Mouse (Mus musculus) erythroblast, embryonic 14.5 days (primary cell): ENCODE data around the gene Mreg. TPM values are rescaled to one million over a fixed set of nuclear protein-coding genes. Genes with fewer than 3 reads are reported as not detected.

Source experiments
- H3K27me3 ChIP-seq: 2 replicates; pipeline ENCODE4 v1.6.1; 2012; ENCODE audit warnings: inconsistent platforms; ENCODE audit not compliant: control insufficient read depth
- H3K36me3 ChIP-seq: 2 replicates; pipeline ENCODE4 v1.6.1; 2012; ENCODE audit warnings: mild to moderate bottlenecking, inconsistent platforms; ENCODE audit not compliant: control insufficient read depth
- H3K4me1 ChIP-seq: 2 replicates; pipeline ENCODE4 v1.6.1; 2012; ENCODE audit warnings: inconsistent platforms; ENCODE audit not compliant: control insufficient read depth
- H3K4me3 ChIP-seq: replicated peaks from 2 replicates; pipeline ENCODE3; 2012; ENCODE audit warnings: moderate library complexity, mild to moderate bottlenecking, inconsistent platforms
- H3K9me3 ChIP-seq: 2 replicates; pipeline ENCODE4 v1.6.1; 2012; ENCODE audit warnings: low read length, inconsistent platforms, mixed read lengths; ENCODE audit not compliant: control insufficient read depth
- GATA1 ChIP-seq: IDR thresholded peaks from 2 replicates; pipeline ENCODE4 v1.6.1; 2012; ENCODE audit warnings: low read length, inconsistent platforms, mixed read lengths
- TAL1 ChIP-seq: IDR thresholded peaks from 3 replicates; pipeline ENCODE4 v1.6.1; 2012; ENCODE audit warnings: low read length, inconsistent platforms, mixed read lengths
- polyA plus RNA-seq: library from polyadenylated mRNA; stranded (reverse); fragments of >175 nt; gene quantifications from 2 replicates; pipeline ENCODE4 v1.2.3, GENCODE M21; 2012

The Mreg gene
- polyA plus RNA-seq, 1 experiment = 0.01 TPM

DNA sequence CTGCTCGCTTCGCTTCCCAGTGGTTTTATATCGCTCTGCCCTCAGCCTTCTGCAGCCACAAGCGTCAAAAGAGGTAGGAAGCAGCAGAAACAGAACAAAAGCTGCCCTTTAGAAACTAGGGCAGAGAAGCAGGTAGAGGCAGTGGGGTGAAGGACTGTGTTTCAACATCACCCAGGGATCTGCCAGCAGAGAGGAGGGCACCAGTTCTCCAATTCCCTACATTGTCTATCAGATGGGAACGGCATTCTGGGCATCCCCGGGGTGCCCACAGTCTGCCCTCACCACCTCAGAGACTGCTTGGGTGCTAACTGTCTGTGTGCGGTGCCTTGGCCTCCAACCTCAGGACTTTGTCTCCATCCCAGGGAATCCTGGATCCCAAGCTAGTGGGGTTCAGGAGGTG, 32.2 kb downstream of the Mreg start:
- no peak for TF ChIP-seq GATA1
- TF ChIP-seq TAL1 = no peak
- H3K9me3 ChIP-seq = no peaks in the 10 kb centered on the region
- no peak overlapping the region for H3K4me3 ChIP-seq
- no peaks in the 10 kb centered on the region for H3K4me1 ChIP-seq
- no peaks in the 10 kb centered on the region for H3K36me3 ChIP-seq
- H3K27me3 ChIP-seq = no peaks in the 10 kb centered on the region

DNA sequence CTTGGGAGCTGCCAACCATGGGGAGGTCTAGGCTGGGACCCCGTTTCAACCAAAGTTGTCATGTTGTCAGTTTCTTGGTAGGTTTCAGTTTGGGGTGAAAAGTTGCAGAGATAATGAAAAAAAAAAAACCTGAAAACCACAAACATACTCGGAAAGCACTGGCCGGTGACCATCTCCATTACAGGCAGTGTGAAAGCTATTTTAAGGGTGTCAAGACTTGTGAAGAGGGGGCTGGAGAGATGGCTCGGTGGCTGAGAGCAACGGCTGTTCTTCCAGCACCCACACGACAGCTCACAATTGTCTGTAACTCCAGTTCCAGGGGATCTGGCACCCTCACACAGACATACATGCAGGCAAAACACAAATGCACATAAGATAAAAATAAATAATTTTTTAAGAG, 35.9 kb downstream of the Mreg start:
- no peaks in the 10 kb centered on the region for H3K27me3 ChIP-seq
- no peak for TF ChIP-seq GATA1
- no peak for TF ChIP-seq TAL1
- no peaks in the 10 kb centered on the region for H3K4me1 ChIP-seq
- H3K4me3 ChIP-seq = no peak overlapping the region
- H3K9me3 ChIP-seq = no peaks in the 10 kb centered on the region
- H3K36me3 ChIP-seq = no peaks in the 10 kb centered on the region

DNA sequence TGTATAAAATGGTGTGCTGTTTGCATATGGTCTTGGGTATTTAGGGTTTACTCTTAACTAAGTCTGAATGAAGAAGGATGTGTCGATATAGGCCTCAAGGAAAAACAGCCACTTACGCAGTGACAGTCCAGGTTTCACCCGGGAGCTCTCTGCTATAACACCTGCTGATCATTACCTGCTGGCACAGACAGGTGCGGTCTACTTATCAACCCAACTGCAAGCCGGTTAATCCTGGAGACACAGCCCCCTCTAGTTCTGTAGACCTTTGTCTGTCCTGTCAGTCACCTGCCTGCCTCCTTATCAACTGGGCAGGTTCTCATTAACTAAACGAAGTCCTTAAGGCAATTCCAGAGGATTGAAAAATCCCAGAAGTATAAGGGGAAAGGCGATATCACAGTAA, 37.9 kb downstream of the Mreg start:
- H3K27me3 ChIP-seq = no peaks in the 10 kb centered on the region
- no peaks in the 10 kb centered on the region for H3K9me3 ChIP-seq
- no peak for TF ChIP-seq GATA1
- no peak for TF ChIP-seq TAL1
- no peak overlapping the region for H3K4me3 ChIP-seq
- no peaks in the 10 kb centered on the region for H3K36me3 ChIP-seq
- no peaks in the 10 kb centered on the region for H3K4me1 ChIP-seq

DNA sequence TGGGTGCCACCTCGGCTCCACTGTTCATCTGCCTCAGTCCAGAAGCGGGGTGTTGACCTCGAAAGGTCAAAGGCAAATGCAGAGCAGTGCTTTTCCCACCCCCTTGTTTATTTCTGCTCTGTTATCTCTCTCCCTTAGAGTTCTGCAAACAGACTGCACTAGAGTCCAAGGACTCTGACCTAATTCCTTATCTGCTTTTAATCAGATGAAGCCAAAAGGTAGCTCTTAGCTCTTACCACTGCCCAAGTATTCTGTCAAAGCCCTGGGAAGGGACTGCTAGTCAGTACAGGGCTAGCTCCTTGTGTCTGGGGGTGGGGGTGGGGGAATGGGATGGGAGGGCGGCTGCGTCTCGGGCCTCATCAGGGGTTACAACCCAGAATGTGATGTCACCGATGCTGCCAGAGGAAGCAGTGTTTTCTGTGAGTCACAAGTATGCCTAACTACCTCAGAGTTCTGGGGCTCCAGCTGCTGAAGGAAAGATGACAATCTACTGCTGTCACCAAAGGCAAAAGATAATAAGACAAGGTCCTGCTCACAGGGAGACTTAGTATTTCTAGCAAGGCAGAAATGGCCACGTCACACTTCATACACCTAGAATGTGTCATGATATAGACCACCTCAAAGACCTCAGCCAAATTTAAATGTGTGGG, 38.6 kb downstream of the Mreg start:
- no peak for TF ChIP-seq TAL1
- no peak for TF ChIP-seq GATA1
- Histone ChIP-seq H3K27me3 (no peaks in the 10 kb centered on the region), H3K36me3 (no peaks in the 10 kb centered on the region), H3K4me3 (no peak overlapping the region), H3K9me3 (no peaks in the 10 kb centered on the region), H3K4me1 (no peaks in the 10 kb centered on the region)

DNA sequence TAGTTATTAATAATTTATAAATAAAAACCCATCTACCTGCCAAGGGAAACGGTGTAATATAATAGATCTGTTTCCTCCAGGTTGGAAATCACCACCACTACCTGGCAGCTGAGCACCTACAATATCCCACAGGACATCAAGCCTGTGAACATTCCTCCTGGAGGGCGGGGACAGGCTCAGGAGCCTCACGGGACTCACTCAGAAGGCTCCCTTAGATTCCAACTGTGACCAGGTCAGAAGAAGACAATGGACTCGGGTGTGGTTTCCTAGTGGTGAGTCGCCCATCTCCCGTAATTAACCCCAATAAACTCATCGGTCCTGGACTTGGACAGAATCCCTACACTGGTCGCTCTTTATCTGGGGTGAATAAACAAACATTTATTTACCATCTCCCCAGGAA, 39.3 kb downstream of the Mreg start:
- Histone ChIP-seq H3K4me1 (no peaks in the 10 kb centered on the region), H3K27me3 (no peaks in the 10 kb centered on the region), H3K9me3 (no peaks in the 10 kb centered on the region), H3K4me3 (no peak overlapping the region), H3K36me3 (no peaks in the 10 kb centered on the region)
- TF ChIP-seq TAL1 (no peak), GATA1 (no peak)

DNA sequence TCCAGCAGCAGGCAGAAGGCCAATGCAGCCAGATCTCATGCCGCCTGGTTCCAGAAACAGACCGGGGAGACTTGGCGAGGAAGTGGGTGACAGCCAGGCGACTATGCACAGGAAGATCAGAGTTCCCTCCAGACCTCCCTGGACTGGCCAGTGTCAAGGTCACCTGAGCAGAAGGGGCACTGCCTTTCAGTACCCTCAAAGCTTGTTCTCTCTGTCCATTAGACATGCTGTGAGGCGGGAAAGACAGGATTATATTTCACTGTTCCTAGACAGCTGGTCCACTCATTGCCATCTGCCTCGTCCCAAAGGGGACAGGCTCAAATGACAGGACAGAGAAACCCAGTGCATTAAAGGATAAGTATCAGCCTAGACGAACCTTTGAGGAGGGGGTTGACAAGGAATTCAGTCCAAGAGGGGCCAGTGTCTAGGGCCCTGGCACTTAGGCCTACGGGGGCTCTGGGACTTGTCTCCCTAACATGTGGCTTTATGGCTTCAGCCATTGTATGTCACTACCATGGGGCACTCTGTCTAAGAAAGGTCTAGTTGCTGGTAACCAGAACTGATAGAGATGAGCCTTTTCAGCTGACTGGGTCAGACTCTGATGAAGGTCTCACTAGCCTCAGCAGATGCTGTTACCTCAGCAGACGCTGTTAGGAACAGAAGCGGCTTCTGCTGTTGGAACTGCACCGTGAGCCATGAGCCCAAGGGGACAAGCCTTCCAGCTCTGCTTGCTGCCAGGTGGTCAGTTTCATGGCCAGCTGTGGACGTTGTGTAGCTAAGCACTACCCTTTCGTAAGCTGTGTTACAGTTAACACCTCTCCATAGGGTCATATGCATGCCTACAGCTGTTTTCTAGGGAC, 40.9 kb downstream of the Mreg start:
- Histone ChIP-seq H3K4me3 (no peak overlapping the region), H3K36me3 (no peaks in the 10 kb centered on the region), H3K4me1 (no peaks in the 10 kb centered on the region), H3K27me3 (no peaks in the 10 kb centered on the region), H3K9me3 (peaks cover 3% of the 10 kb centered on the region; the same call in 1 of the 2 replicates)
- TF ChIP-seq TAL1 = no peak
- TF ChIP-seq GATA1 = no peak

DNA sequence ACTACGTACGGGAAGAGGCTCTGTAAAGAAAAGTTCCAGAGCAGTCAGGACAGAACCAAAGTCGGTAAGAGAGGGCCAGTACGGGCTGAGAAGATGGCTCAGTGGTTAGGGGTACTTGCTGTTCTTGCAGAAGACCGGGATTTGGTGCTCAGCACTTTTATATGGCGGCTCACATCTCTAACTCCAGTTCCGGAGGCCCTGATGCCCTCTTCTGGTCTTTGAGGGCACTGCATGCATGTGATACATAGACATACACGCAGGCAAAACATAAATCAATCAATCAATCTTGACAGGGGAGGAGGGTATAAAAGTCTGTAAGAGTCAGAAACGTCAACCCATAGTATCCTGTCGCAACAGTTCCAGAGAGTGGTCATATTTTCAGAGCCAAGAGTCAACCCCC, 45.1 kb downstream of the Mreg start:
- H3K36me3 ChIP-seq = no peaks in the 10 kb centered on the region
- no peaks in the 10 kb centered on the region for H3K27me3 ChIP-seq
- no peak overlapping the region for H3K4me3 ChIP-seq
- no peaks in the 10 kb centered on the region for H3K4me1 ChIP-seq
- H3K9me3 ChIP-seq = peaks cover 3% of the 10 kb centered on the region; the same call in 1 of the 2 replicates
- no peak for TF ChIP-seq TAL1
- no peak for TF ChIP-seq GATA1

DNA sequence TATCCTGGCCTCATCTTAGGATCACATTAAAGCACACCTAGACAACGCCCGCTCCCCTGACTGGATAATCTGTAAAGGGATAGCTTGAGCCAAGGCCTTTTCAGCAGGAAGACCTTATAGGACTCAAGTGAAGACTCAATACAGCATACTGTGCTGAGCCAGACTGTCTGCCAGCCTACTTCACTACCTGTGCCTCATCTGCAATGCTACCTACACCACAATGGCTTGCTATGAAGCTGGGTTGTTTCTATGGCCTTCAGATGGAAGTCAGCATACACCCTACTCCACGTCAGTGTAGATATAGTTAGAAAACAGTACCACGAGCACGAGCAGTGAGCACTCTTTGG, 45.7 kb downstream of the Mreg start:
- H3K27me3 ChIP-seq = no peaks in the 10 kb centered on the region
- TF ChIP-seq TAL1 (no peak), GATA1 (no peak)
- no peaks in the 10 kb centered on the region for H3K36me3 ChIP-seq
- no peak overlapping the region for H3K4me3 ChIP-seq
- H3K9me3 ChIP-seq = peaks cover 3% of the 10 kb centered on the region; the same call in 1 of the 2 replicates
- no peaks in the 10 kb centered on the region for H3K4me1 ChIP-seq

DNA sequence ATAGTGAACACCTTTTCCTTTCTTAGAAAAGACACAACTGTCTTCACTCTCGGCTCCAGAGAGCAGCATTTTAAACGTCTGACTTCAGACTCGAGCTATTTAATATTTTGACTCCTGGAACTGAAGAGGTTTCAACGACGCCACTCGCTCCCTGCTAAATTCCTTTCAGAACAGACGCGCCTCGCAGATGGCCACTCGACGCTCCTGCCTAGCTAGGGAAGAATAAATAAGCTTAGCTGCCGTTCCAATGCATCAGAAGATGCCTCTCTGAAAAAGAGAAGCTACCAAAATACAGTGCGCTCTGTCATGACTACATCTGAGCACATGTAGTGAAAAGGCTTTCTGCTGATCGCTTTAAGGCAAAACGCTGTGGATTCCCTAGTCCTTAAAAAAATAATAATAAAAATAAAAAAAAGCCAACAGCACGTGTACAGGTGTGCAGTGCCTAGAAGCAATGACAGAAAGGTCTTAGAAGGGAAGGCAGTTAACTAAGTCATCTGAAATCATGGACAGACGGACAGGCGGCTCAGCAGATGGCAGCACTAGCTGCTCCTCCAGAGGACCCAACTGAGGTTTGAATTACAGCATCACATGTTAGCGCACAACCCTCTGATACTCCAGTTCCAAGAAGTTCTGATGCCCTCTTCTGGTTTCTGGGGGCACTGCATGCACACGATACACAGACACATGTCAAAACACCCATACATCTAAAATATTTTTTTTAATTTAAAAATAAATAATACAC, 46.2 kb downstream of the Mreg start:
- H3K4me1 ChIP-seq = no peaks in the 10 kb centered on the region
- peaks cover 3% of the 10 kb centered on the region; the same call in 1 of the 2 replicates for H3K9me3 ChIP-seq
- TF ChIP-seq GATA1 (no peak), TAL1 (no peak)
- H3K4me3 ChIP-seq = no peak overlapping the region
- no peaks in the 10 kb centered on the region for H3K36me3 ChIP-seq
- no peaks in the 10 kb centered on the region for H3K27me3 ChIP-seq
